Mouse (Mus musculus): Measurements from ENCODE around the gene Maz. TPM values are rescaled to one million over a fixed set of nuclear protein-coding genes. Genes with fewer than 3 reads are reported as not detected.
A peak's percentile ranks its signal among the peaks of the same experiment; 100 is the strongest.

The Maz gene
- polyA plus RNA-seq (2014; fragmentation: Nextera tagmentation; extraction: Ambion mirVana) = 69.4 and 71.4 TPM in 2 replicates

- Histone ChIP-seq H3K4me3 (ENCODE audit: low read depth, low read length) (peak within 1 kb of the TSS; percentile 98), H3K9ac (ENCODE audit: low read depth, low read length) (peak within 1 kb of the TSS; percentile 100), H3K27ac (ENCODE audit: low read depth, low read length) (peak within 1 kb of the TSS; percentile 99), H3K27me3 (ENCODE audit: control insufficient read depth, insufficient read depth, low read length) (no peaks in the 10 kb centered on the region), H3K9me3 (ENCODE audit: control insufficient read depth, low read length) (no peaks in the 10 kb centered on the region), H3K4me1 (replicated peaks; ENCODE audit: control insufficient read depth, insufficient read depth, low read length) (peaks cover 17% of the 10 kb centered on the region), H3K4me2 (replicated peaks; ENCODE audit: low read depth, low read length) (peak within 1 kb of the TSS; percentile 96), H3K36me3 (ENCODE audit: control insufficient read depth, insufficient read depth, low read length) (peaks cover 8% of the 10 kb centered on the region; the same call in 1 of the 2 replicates)
- under 1% methylated on average over 45 of the region's 63 CpGs for WGBS
- ATAC-seq (ENCODE audit: low FRiP score) (peak; percentile 94), DNase-seq (ENCODE audit: low spot score) (peak; percentile 100)
Observed at GRCm38 (mm10) chr7:127026984-127027726, at the start of gene Maz. Maz (minus strand) TSS chr7:127027037.

GRCm38 (mm10) chr7:127076188-127076587 is 49.4 kb upstream of the Maz start:
- Histone ChIP-seq H3K4me3 (ENCODE audit: low read depth, low read length) (no peak overlapping the region), H3K27ac (ENCODE audit: low read depth, low read length) (no peak overlapping the region), H3K4me2 (replicated peaks; ENCODE audit: low read depth, low read length) (no peak overlapping the region), H3K4me1 (replicated peaks; ENCODE audit: control insufficient read depth, insufficient read depth, low read length) (no peaks in the 10 kb centered on the region), H3K27me3 (ENCODE audit: control insufficient read depth, insufficient read depth, low read length) (no peaks in the 10 kb centered on the region), H3K36me3 (ENCODE audit: control insufficient read depth, insufficient read depth, low read length) (no peaks in the 10 kb centered on the region), H3K9me3 (ENCODE audit: control insufficient read depth, low read length) (no peaks in the 10 kb centered on the region), H3K9ac (ENCODE audit: low read depth, low read length) (no peak overlapping the region)
- ATAC-seq (ENCODE audit: low FRiP score) = no peak
- no peak for DNase-seq (ENCODE audit: low spot score)
- 94% methylated on average over 5 of the region's 5 CpGs for WGBS

- 85% methylated on average over 4 of the region's 4 CpGs for WGBS
- H3K27me3 ChIP-seq (ENCODE audit: control insufficient read depth, insufficient read depth, low read length) = no peaks in the 10 kb centered on the region
- no peak overlapping the region for H3K4me3 ChIP-seq (ENCODE audit: low read depth, low read length)
Observed at GRCm38 (mm10) chr7:127073221-127073620, 46.4 kb upstream of the Maz start.

GRCm38 (mm10) chr7:127070871-127071413 is 44.1 kb upstream of the Maz start:
- Histone ChIP-seq H3K4me2 (replicated peaks; ENCODE audit: low read depth, low read length) (no peak overlapping the region), H3K9me3 (ENCODE audit: control insufficient read depth, low read length) (no peaks in the 10 kb centered on the region), H3K27ac (ENCODE audit: low read depth, low read length) (no peak overlapping the region), H3K4me3 (ENCODE audit: low read depth, low read length) (no peak overlapping the region), H3K27me3 (ENCODE audit: control insufficient read depth, insufficient read depth, low read length) (no peaks in the 10 kb centered on the region), H3K9ac (ENCODE audit: low read depth, low read length) (no peak overlapping the region), H3K36me3 (ENCODE audit: control insufficient read depth, insufficient read depth, low read length) (no peaks in the 10 kb centered on the region), H3K4me1 (replicated peaks; ENCODE audit: control insufficient read depth, insufficient read depth, low read length) (no peaks in the 10 kb centered on the region)
- DNase-seq (ENCODE audit: low spot score) (no peak), ATAC-seq (ENCODE audit: low FRiP score) (no peak)
- 78% methylated on average over 4 of the region's 4 CpGs for WGBS

More at GRCm38 (mm10) chr7:127073221-127073620, 46.4 kb upstream of the Maz start:
- Histone ChIP-seq H3K9me3 (ENCODE audit: control insufficient read depth, low read length) (no peaks in the 10 kb centered on the region), H3K9ac (ENCODE audit: low read depth, low read length) (no peak overlapping the region), H3K4me2 (replicated peaks; ENCODE audit: low read depth, low read length) (no peak overlapping the region), H3K4me1 (replicated peaks; ENCODE audit: control insufficient read depth, insufficient read depth, low read length) (no peaks in the 10 kb centered on the region), H3K27ac (ENCODE audit: low read depth, low read length) (no peak overlapping the region), H3K36me3 (ENCODE audit: control insufficient read depth, insufficient read depth, low read length) (no peaks in the 10 kb centered on the region)
- DNase-seq (ENCODE audit: low spot score) (no peak), ATAC-seq (ENCODE audit: low FRiP score) (no peak)

GRCm38 (mm10) chr7:127066317-127066716 is 39.5 kb upstream of the Maz start:
- H3K27ac ChIP-seq (ENCODE audit: low read depth, low read length) = no peak overlapping the region
- no peak for ATAC-seq (ENCODE audit: low FRiP score)
- no peaks in the 10 kb centered on the region for H3K36me3 ChIP-seq (ENCODE audit: control insufficient read depth, insufficient read depth, low read length)
- H3K9me3 ChIP-seq (ENCODE audit: control insufficient read depth, low read length) = no peaks in the 10 kb centered on the region
- H3K9ac ChIP-seq (ENCODE audit: low read depth, low read length) = no peak overlapping the region
- 83% methylated on average over 4 of the region's 4 CpGs for WGBS
- no peaks in the 10 kb centered on the region for H3K27me3 ChIP-seq (ENCODE audit: control insufficient read depth, insufficient read depth, low read length)
- no peaks in the 10 kb centered on the region for H3K4me1 ChIP-seq (replicated peaks; ENCODE audit: control insufficient read depth, insufficient read depth, low read length)
- no peak for DNase-seq (ENCODE audit: low spot score)
- no peak overlapping the region for H3K4me3 ChIP-seq (ENCODE audit: low read depth, low read length)
- no peak overlapping the region for H3K4me2 ChIP-seq (replicated peaks; ENCODE audit: low read depth, low read length)

- no peak overlapping the region for H3K4me3 ChIP-seq (ENCODE audit: low read depth, low read length)
- H3K4me2 ChIP-seq (replicated peaks; ENCODE audit: low read depth, low read length) = no peak overlapping the region
- no peaks in the 10 kb centered on the region for H3K4me1 ChIP-seq (replicated peaks; ENCODE audit: control insufficient read depth, insufficient read depth, low read length)
- no peaks in the 10 kb centered on the region for H3K9me3 ChIP-seq (ENCODE audit: control insufficient read depth, low read length)
- no peaks in the 10 kb centered on the region for H3K36me3 ChIP-seq (ENCODE audit: control insufficient read depth, insufficient read depth, low read length)
- DNase-seq (ENCODE audit: low spot score) = no peak
- no peak overlapping the region for H3K9ac ChIP-seq (ENCODE audit: low read depth, low read length)
- no peaks in the 10 kb centered on the region for H3K27me3 ChIP-seq (ENCODE audit: control insufficient read depth, insufficient read depth, low read length)
- H3K27ac ChIP-seq (ENCODE audit: low read depth, low read length) = no peak overlapping the region
- no peak for ATAC-seq (ENCODE audit: low FRiP score)
- 89% methylated on average over 6 of the region's 6 CpGs for WGBS
Observed at GRCm38 (mm10) chr7:127065538-127065937, 38.7 kb upstream of the Maz start.

GRCm38 (mm10) chr7:127055026-127055585 is 28.3 kb upstream of the Maz start:
- Histone ChIP-seq H3K9ac (ENCODE audit: low read depth, low read length) (no peak overlapping the region), H3K9me3 (ENCODE audit: control insufficient read depth, low read length) (no peaks in the 10 kb centered on the region), H3K4me1 (replicated peaks; ENCODE audit: control insufficient read depth, insufficient read depth, low read length) (no peaks in the 10 kb centered on the region), H3K4me3 (ENCODE audit: low read depth, low read length) (no peak overlapping the region), H3K27ac (ENCODE audit: low read depth, low read length) (no peak overlapping the region), H3K36me3 (ENCODE audit: control insufficient read depth, insufficient read depth, low read length) (no peaks in the 10 kb centered on the region), H3K4me2 (replicated peaks; ENCODE audit: low read depth, low read length) (no peak overlapping the region), H3K27me3 (ENCODE audit: control insufficient read depth, insufficient read depth, low read length) (no peaks in the 10 kb centered on the region)
- no peak for ATAC-seq (ENCODE audit: low FRiP score)
- WGBS = 64% methylated on average over 5 of the region's 5 CpGs
- DNase-seq (ENCODE audit: low spot score) = no peak

- H3K27me3 ChIP-seq (ENCODE audit: control insufficient read depth, insufficient read depth, low read length) = no peaks in the 10 kb centered on the region
- H3K27ac ChIP-seq (ENCODE audit: low read depth, low read length) = peak within 1 kb of the TSS; percentile 54
- WGBS = under 1% methylated on average over 53 of the region's 53 CpGs
Observed at GRCm38 (mm10) chr7:127041851-127042672, 15.2 kb upstream of the Maz start, which contains the start of gene Kif22. Kif22 (minus strand) TSS chr7:127042471.

More at GRCm38 (mm10) chr7:127041851-127042672, 15.2 kb upstream of the Maz start, which contains the start of gene Kif22:
- Histone ChIP-seq H3K4me3 (ENCODE audit: low read depth, low read length) (peak within 1 kb of the TSS; percentile 92), H3K4me2 (replicated peaks; ENCODE audit: low read depth, low read length) (peak within 1 kb of the TSS; percentile 74), H3K4me1 (replicated peaks; ENCODE audit: control insufficient read depth, insufficient read depth, low read length) (peaks cover 7% of the 10 kb centered on the region; the same call in 1 of the 2 replicates), H3K9ac (ENCODE audit: low read depth, low read length) (peak within 1 kb of the TSS; percentile 90), H3K9me3 (ENCODE audit: control insufficient read depth, low read length) (no peaks in the 10 kb centered on the region), H3K36me3 (ENCODE audit: control insufficient read depth, insufficient read depth, low read length) (no peaks in the 10 kb centered on the region)
- DNase-seq (ENCODE audit: low spot score) (peak; percentile 94), ATAC-seq (ENCODE audit: low FRiP score) (peak; percentile 71; the same call in 1 of the 2 replicates)

Measured in hindbrain, embryonic 11.5 days (tissue).